Comparison of ENCODE assay signal across 8 mouse cellular contexts in the genomic region with DNA sequence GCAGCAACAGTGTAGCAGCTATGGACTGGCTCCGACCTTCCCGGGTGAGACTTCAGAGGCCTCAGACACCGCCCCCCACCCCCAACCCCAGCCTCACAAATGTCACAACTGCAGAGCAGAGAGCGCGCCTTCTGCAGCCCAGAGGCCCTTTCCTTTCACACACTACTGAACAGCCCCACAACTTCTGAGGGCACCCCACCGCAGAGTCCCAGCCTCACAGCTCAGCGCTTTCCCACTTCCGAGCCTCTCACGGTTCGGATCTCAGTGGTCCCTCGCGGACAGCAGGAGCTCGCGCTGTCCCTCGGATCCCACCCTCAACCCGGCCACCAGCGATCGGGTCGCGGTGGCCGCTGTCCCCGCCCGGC. TPM values are rescaled to one million over a fixed set of nuclear protein-coding genes. Genes with fewer than 3 reads are reported as not detected.
DNase-seq lines count a peak whose midpoint lies in the region; ATAC-seq and TF ChIP-seq lines count a peak whose summit lies in the region.

No protein-coding gene starts in this region.

- H3K27me3 ChIP-seq in forebrain, embryonic 15.5 days, result no peaks in the 10 kb centered on the region
- no peaks in the 10 kb centered on the region for H3K27me3 ChIP-seq in liver, embryonic 16.5 days (ENCODE audit: control insufficient read depth, insufficient read depth, low read depth, low read length)
- no peaks in the 10 kb centered on the region for H3K27me3 ChIP-seq in small intestine, adult 2 months (ENCODE audit: control insufficient read depth, insufficient read depth, low read length)

- peak overlapping the region; percentile 91 for H3K4me2 ChIP-seq in forebrain, embryonic 15.5 days (replicated peaks)
- peak overlapping the region; percentile 99 for H3K4me2 ChIP-seq in liver, embryonic 16.5 days (ENCODE audit: low read depth, low read length)

- intact Hi-C loops in left cerebral cortex, adult 2 months (cut with DNase I), result no loop called here
- intact Hi-C loops in gastrocnemius, postnatal 36 days (cut with DNase I), result no loop called here

- H3K27ac ChIP-seq in left cerebral cortex, adult 2 months, result peak overlapping the region; percentile 88
- H3K27ac ChIP-seq in forebrain, embryonic 15.5 days (replicated peaks), result peak overlapping the region; percentile 67
- H3K27ac ChIP-seq in liver, embryonic 16.5 days (ENCODE audit: low read length), result peak overlapping the region; percentile 99
- H3K27ac ChIP-seq in small intestine, adult 2 months (ENCODE audit: insufficient read depth, low read depth, low read length), result peak overlapping the region; percentile 47

- peak overlapping the region; percentile 70 for H3K9ac ChIP-seq in forebrain, embryonic 15.5 days (replicated peaks)
- H3K9ac ChIP-seq in liver, embryonic 16.5 days (ENCODE audit: low read depth, low read length), result peak overlapping the region; percentile 98

- under 1% methylated on average over 23 of the region's 23 CpGs for WGBS in forebrain, embryonic 15.5 days
- under 1% methylated on average over 23 of the region's 23 CpGs for WGBS in liver, embryonic 16.5 days (ENCODE audit: insufficient replicate concordance)
- WGBS in small intestine, adult 2 months, result under 1% methylated on average over 23 of the region's 23 CpGs

- TF ChIP-seq CTCF in left cerebral cortex, adult 2 months (IDR thresholded peaks at IDR 0.05), result no peak
- TF ChIP-seq CTCF in small intestine, adult 2 months (IDR thresholded peaks at IDR 0.05; ENCODE audit: extremely low read depth, insufficient read length, insufficient replicate concordance, low read depth, low read length), result no peak

- no peak for TF ChIP-seq POLR2A in small intestine, adult 2 months (IDR thresholded peaks at IDR 0.05; ENCODE audit: low read depth, low read length)

- no peaks in the 10 kb centered on the region for H3K9me3 ChIP-seq in forebrain, embryonic 15.5 days
- H3K9me3 ChIP-seq in liver, embryonic 16.5 days (replicated peaks; ENCODE audit: control insufficient read depth, low read length), result no peaks in the 10 kb centered on the region

- peaks cover 22% of the 10 kb centered on the region for H3K4me1 ChIP-seq in forebrain, embryonic 15.5 days
- peaks cover 57% of the 10 kb centered on the region for H3K4me1 ChIP-seq in liver, embryonic 16.5 days (ENCODE audit: control insufficient read depth, low read depth, low read length)
- peaks cover 35% of the 10 kb centered on the region for H3K4me1 ChIP-seq in small intestine, adult 2 months (ENCODE audit: control insufficient read depth, insufficient read depth, insufficient read length, low read length)

- no peaks in the 10 kb centered on the region for H3K36me3 ChIP-seq in forebrain, embryonic 15.5 days
- no peaks in the 10 kb centered on the region for H3K36me3 ChIP-seq in liver, embryonic 16.5 days (ENCODE audit: control insufficient read depth, insufficient read depth)
- H3K36me3 ChIP-seq in small intestine, adult 2 months (ENCODE audit: control insufficient read depth, insufficient read depth, low read length), result no peaks in the 10 kb centered on the region

- no peak for DNase-seq in left cerebral cortex, adult 2 months (ENCODE audit: extremely low spot score in 1 of 2, low spot score in 2 of 2)
- no peak for DNase-seq in left cerebral cortex, adult 8-10 months (ENCODE audit: low spot score in 2 of 2)
- peak; percentile 64 for DNase-seq in ZHBTc4 (ENCODE audit: low read depth, low spot score)
- no peak for DNase-seq in frontal cortex, postnatal 14 days (ENCODE audit: low spot score in 2 of 2)
- DNase-seq in gastrocnemius, postnatal 36 days, result no peak

- peak overlapping the region; percentile 77 for H3K4me3 ChIP-seq in left cerebral cortex, adult 2 months
- peak overlapping the region; percentile 73 for H3K4me3 ChIP-seq in forebrain, embryonic 15.5 days
- H3K4me3 ChIP-seq in liver, embryonic 16.5 days (ENCODE audit: low read depth, low read length), result peak overlapping the region; percentile 97
- peak overlapping the region; percentile 81 for H3K4me3 ChIP-seq in small intestine, adult 2 months (ENCODE audit: low read depth, low read length)

- ATAC-seq in forebrain, embryonic 15.5 days (replicated peaks), result peak; percentile 49
- peak; percentile 14 for ATAC-seq in liver, embryonic 16.5 days (ENCODE audit: low read depth)

RNA-seq across cellular contexts. Expression of a gene that starts 6.3 kb away (rescaled TPM):
- total RNA-seq in left cerebral cortex, adult 2 months (2021), result 10 to 100 TPM; 19.2 to 21.7 TPM
- total RNA-seq in left cerebral cortex, adult 8-10 months (2022), result 10 to 100 TPM; 34.4 to 46.5 (median 39.2) TPM
- 16.7 and 19.6 TPM in 2 replicates for polyA plus RNA-seq in forebrain, embryonic 15.5 days (2015; fragmentation: Nextera tagmentation; extraction: Ambion mirVana)
- 49.5 and 56.3 TPM in 2 replicates for polyA plus RNA-seq in liver, embryonic 16.5 days (2015; fragmentation: Nextera tagmentation; extraction: Ambion mirVana)
- 74.5 and 165 TPM in 2 replicates for polyA plus RNA-seq in small intestine, adult 2 months (2012; rRNA removed)
- 10 to 100 TPM; 15.6 to 15.7 TPM for total RNA-seq in gastrocnemius, postnatal 36 days (2021)

RNA-seq across cellular contexts. Expression of a gene that starts 18.1 kb away (rescaled TPM):
- total RNA-seq in left cerebral cortex, adult 2 months (2021), result 10 to 100 TPM; 79.9 to 85.5 TPM
- total RNA-seq in left cerebral cortex, adult 8-10 months (2022), result 10 to 100 TPM; 87.0 to 97.5 (median 94.7) TPM
- polyA plus RNA-seq in forebrain, embryonic 15.5 days (2015; fragmentation: Nextera tagmentation; extraction: Ambion mirVana), result 9.6 and 11.1 TPM in 2 replicates
- 15.8 and 16.2 TPM in 2 replicates for polyA plus RNA-seq in liver, embryonic 16.5 days (2015; fragmentation: Nextera tagmentation; extraction: Ambion mirVana)
- polyA plus RNA-seq in small intestine, adult 2 months (2012; rRNA removed), result 20.7 and 21.6 TPM in 2 replicates
- 100 to 1,000 TPM; 155 to 167 TPM for total RNA-seq in gastrocnemius, postnatal 36 days (2021)

RNA-seq across cellular contexts. Expression of a gene that starts 39.5 kb away (rescaled TPM):
- total RNA-seq in left cerebral cortex, adult 2 months (2021), result 10 to 100 TPM; 23.1 to 24.6 TPM
- 10 to 100 TPM; 23.7 to 28.9 (median 25.5) TPM for total RNA-seq in left cerebral cortex, adult 8-10 months (2022)
- polyA plus RNA-seq in forebrain, embryonic 15.5 days (2015; fragmentation: Nextera tagmentation; extraction: Ambion mirVana), result 52.9 and 54.1 TPM in 2 replicates
- 24.8 and 25.2 TPM in 2 replicates for polyA plus RNA-seq in liver, embryonic 16.5 days (2015; fragmentation: Nextera tagmentation; extraction: Ambion mirVana)
- 49.6 and 58.0 TPM in 2 replicates for polyA plus RNA-seq in small intestine, adult 2 months (2012; rRNA removed)
- total RNA-seq in gastrocnemius, postnatal 36 days (2021), result 10 to 100 TPM; 23.3 to 25.4 TPM

RNA-seq across cellular contexts. Expression of a gene that starts 39.5 kb away (rescaled TPM):
- 10 to 100 TPM; 41.6 to 45.3 TPM for total RNA-seq in left cerebral cortex, adult 2 months (2021)
- total RNA-seq in left cerebral cortex, adult 8-10 months (2022), result 10 to 100 TPM; 40.7 to 43.0 (median 41.7) TPM
- 24.2 and 24.7 TPM in 2 replicates for polyA plus RNA-seq in forebrain, embryonic 15.5 days (2015; fragmentation: Nextera tagmentation; extraction: Ambion mirVana)
- 14.0 and 14.5 TPM in 2 replicates for polyA plus RNA-seq in liver, embryonic 16.5 days (2015; fragmentation: Nextera tagmentation; extraction: Ambion mirVana)
- 5.2 and 12.2 TPM in 2 replicates for polyA plus RNA-seq in small intestine, adult 2 months (2012; rRNA removed)
- total RNA-seq in gastrocnemius, postnatal 36 days (2021), result 10 to 100 TPM; 20.8 to 22.6 TPM

Comparison
In these comparisons a context has a peak if more than half of its experiments do, and no peak if none do; other contexts are left out.
1. H3K27ac ChIP-seq: peak in every context shown above with its lines; median percentile 99 in liver, embryonic 16.5 days; 88 in left cerebral cortex, adult 2 months; 67 in forebrain, embryonic 15.5 days; 47 in small intestine, adult 2 months.